Mouse (Mus musculus): ENCODE data around the gene Epb41l1. TPM values are rescaled to one million over a fixed set of nuclear protein-coding genes. Genes with fewer than 3 reads are reported as not detected.

Epb41l1 gene
- polyA plus RNA-seq, 1 experiment, result 4.9 TPM

DNA sequence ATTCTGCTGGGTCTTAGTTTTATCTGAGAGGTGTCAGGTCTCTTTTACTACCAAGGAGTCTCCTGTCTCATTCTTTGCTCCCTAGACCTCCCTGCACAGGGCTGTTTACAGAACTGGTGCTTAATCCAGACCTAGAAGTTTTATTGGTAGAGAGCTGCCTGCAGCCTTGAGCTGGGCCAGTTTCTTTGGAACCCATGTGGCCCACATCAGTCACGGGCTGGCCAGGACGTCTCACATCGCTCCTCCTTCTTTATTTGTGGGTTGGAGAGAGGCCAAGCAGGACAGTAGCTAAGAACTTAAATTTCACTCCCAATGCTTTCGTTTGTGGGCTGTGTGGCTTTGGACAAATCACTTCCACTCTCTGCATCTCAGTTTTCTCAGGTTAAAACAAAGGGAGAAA is 9.6 kb downstream of the Epb41l1 start:
- DNase-seq, result no peak
- Histone ChIP-seq H3K4me3 (ENCODE audit: control insufficient read depth, insufficient read depth, low read length) (no peak overlapping the region), H3K36me3 (ENCODE audit: control insufficient read depth, insufficient read depth, low read length) (no peaks in the 10 kb centered on the region), H3K27ac (ENCODE audit: control insufficient read depth, insufficient read depth, low read length) (no peak overlapping the region), H3K4me1 (replicated peaks; ENCODE audit: control insufficient read depth, insufficient read depth, low read length) (peaks cover 24% of the 10 kb centered on the region), H3K27me3 (ENCODE audit: control insufficient read depth, insufficient read depth, low read length) (no peaks in the 10 kb centered on the region)
- TF ChIP-seq POLR2A (IDR thresholded peaks at IDR 0.05; ENCODE audit: control insufficient read depth, extremely low read depth, insufficient read depth, low read length, poor library complexity), result no peak
- TF ChIP-seq CTCF (IDR thresholded peaks at IDR 0.05; ENCODE audit: borderline replicate concordance, control insufficient read depth, extremely low read depth, insufficient read depth, low read length, poor library complexity), result no peak
- 24% methylated on average over 4 of the region's 4 CpGs for WGBS

DNA sequence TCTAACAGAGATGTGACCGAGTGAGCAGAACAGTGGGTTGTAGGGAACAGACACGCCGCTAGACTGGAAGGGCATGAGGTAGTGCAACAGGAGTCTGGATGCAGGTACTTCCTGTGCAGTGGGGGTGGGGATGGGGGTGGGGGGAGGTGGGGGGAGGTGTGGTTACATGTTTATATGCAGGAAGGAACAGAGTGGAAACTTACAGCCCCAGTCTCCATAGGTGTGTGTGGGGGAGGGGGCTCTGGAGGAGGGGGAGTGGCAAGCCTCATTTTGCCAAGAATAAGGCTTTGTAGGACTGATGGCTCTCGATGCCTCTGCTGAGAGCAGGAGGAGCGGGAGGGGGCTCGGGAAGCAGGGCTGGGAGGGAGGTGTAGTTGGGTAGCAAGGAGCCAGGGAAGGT is 10.7 kb downstream of the Epb41l1 start:
- DNase-seq, result peak; percentile 10
- no peak overlapping the region for H3K27ac ChIP-seq (ENCODE audit: control insufficient read depth, insufficient read depth, low read length)
- no peaks in the 10 kb centered on the region for H3K36me3 ChIP-seq (ENCODE audit: control insufficient read depth, insufficient read depth, low read length)
- H3K4me3 ChIP-seq (ENCODE audit: control insufficient read depth, insufficient read depth, low read length), result no peak overlapping the region
- H3K27me3 ChIP-seq (ENCODE audit: control insufficient read depth, insufficient read depth, low read length), result no peaks in the 10 kb centered on the region
- 82% methylated on average over 6 of the region's 6 CpGs for WGBS
- H3K4me1 ChIP-seq (replicated peaks; ENCODE audit: control insufficient read depth, insufficient read depth, low read length), result peaks cover 22% of the 10 kb centered on the region
- no peak for TF ChIP-seq CTCF (IDR thresholded peaks at IDR 0.05; ENCODE audit: borderline replicate concordance, control insufficient read depth, extremely low read depth, insufficient read depth, low read length, poor library complexity)
- no peak for TF ChIP-seq POLR2A (IDR thresholded peaks at IDR 0.05; ENCODE audit: control insufficient read depth, extremely low read depth, insufficient read depth, low read length, poor library complexity)

DNA sequence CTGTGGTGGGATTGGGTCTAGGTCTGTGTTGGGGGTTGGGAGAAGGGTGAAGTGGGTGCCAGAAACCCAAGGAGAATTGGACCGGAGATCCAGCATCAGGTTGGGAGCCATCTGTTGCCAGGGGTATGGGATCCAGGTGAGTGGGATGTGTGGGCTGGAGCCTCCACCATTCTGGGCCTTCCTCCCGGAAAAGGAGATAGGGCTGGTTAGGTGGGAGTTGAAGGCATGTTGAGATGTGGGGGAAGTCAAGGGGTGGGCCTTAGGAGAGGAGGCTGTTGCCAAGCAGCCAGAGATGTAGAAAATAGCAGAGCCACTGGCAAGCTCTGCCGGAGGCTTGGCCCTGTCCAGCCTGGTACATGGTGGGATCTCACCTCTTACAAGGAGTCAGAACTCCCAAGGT is 11.4 kb downstream of the Epb41l1 start:
- no peak for DNase-seq
- TF ChIP-seq CTCF (IDR thresholded peaks at IDR 0.05; ENCODE audit: borderline replicate concordance, control insufficient read depth, extremely low read depth, insufficient read depth, low read length, poor library complexity) (no peak), POLR2A (IDR thresholded peaks at IDR 0.05; ENCODE audit: control insufficient read depth, extremely low read depth, insufficient read depth, low read length, poor library complexity) (no peak)
- Histone ChIP-seq H3K36me3 (ENCODE audit: control insufficient read depth, insufficient read depth, low read length) (no peaks in the 10 kb centered on the region), H3K27ac (ENCODE audit: control insufficient read depth, insufficient read depth, low read length) (no peak overlapping the region), H3K4me1 (replicated peaks; ENCODE audit: control insufficient read depth, insufficient read depth, low read length) (peaks cover 22% of the 10 kb centered on the region), H3K4me3 (ENCODE audit: control insufficient read depth, insufficient read depth, low read length) (no peak overlapping the region), H3K27me3 (ENCODE audit: control insufficient read depth, insufficient read depth, low read length) (no peaks in the 10 kb centered on the region)
- 96% methylated on average over 3 of the region's 3 CpGs for WGBS

DNA sequence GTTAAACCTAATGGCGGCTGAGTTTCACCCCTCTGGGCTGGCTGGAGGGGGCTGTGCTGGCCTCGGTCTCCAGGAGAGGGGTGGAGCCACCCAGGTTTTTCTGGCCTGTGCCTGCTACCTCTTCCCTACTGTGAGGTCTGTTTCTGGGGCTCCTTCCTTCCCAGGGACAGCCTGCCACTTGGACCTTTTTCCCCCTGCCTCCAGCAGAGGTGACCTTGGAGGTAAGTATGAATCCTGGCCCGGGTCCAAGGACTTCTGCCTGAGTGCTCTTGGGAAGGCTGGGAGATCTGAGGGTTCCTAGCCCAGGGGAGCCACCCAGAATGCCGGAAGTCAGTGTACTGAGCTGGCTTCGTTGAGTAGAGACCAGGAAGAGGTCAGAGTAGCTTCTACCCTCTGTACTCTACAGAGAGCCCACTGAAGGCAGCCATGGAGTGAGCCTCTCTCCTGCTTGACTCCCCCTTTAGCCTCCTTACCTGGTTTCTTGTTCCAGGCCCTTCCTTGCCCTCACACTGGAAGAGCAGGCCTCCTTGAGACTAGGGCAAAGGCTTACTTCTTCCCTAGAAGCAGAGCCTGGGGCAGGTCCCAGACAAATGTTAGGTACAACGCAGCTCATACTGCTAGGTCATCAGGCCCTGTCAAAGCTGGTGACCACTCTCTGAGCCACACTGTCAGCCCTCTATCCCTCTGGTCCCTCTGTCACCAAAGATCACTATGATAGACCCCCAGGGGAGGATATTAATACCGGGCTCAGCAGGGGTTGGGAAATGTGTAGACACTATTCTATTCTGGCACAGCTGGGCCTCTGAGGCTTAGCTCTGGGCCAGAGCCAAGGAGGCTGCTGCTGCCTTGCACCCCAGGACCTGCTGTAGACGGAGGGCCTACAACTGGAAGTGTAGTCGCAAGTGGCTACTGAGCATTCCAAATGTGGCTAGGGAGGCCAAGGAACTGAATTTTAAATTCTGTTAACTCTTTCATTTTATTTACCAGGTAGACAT is 12.5 kb downstream of the Epb41l1 start:
- Histone ChIP-seq H3K27ac (ENCODE audit: control insufficient read depth, insufficient read depth, low read length) (no peak overlapping the region), H3K36me3 (ENCODE audit: control insufficient read depth, insufficient read depth, low read length) (no peaks in the 10 kb centered on the region), H3K27me3 (ENCODE audit: control insufficient read depth, insufficient read depth, low read length) (no peaks in the 10 kb centered on the region), H3K4me3 (ENCODE audit: control insufficient read depth, insufficient read depth, low read length) (no peak overlapping the region), H3K4me1 (replicated peaks; ENCODE audit: control insufficient read depth, insufficient read depth, low read length) (peaks cover 22% of the 10 kb centered on the region)
- WGBS, result 83% methylated on average over 9 of the region's 9 CpGs
- no peak for DNase-seq
- TF ChIP-seq POLR2A (IDR thresholded peaks at IDR 0.05; ENCODE audit: control insufficient read depth, extremely low read depth, insufficient read depth, low read length, poor library complexity), result no peak
- no peak for TF ChIP-seq CTCF (IDR thresholded peaks at IDR 0.05; ENCODE audit: borderline replicate concordance, control insufficient read depth, extremely low read depth, insufficient read depth, low read length, poor library complexity)

DNA sequence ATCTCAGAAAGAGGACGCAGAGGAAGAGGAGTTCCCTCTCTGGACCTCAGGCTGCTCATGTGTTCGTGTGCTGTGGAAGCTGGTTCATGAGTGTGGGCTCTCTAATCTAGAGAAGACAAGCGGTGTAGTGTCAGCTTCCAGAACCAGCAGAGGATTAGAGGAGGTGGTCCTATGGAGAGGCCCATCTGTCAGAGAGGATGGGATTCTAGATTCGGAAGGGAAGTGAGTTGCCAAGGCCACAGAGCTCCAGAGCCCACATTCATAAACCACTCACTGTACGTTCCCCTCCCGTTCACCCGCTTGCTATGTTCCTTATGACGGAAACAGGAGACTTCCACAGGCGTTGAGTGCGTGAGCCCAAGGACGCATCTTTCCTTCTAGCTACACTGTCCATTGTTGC is 16.9 kb downstream of the Epb41l1 start:
- H3K27me3 ChIP-seq (ENCODE audit: control insufficient read depth, insufficient read depth, low read length), result no peaks in the 10 kb centered on the region
- H3K36me3 ChIP-seq (ENCODE audit: control insufficient read depth, insufficient read depth, low read length), result no peaks in the 10 kb centered on the region
- TF ChIP-seq CTCF (IDR thresholded peaks at IDR 0.05; ENCODE audit: borderline replicate concordance, control insufficient read depth, extremely low read depth, insufficient read depth, low read length, poor library complexity) (no peak), POLR2A (IDR thresholded peaks at IDR 0.05; ENCODE audit: control insufficient read depth, extremely low read depth, insufficient read depth, low read length, poor library complexity) (no peak)
- H3K4me1 ChIP-seq (replicated peaks; ENCODE audit: control insufficient read depth, insufficient read depth, low read length), result peaks cover 5% of the 10 kb centered on the region; the same call in 1 of the 2 replicates
- DNase-seq, result no peak
- H3K27ac ChIP-seq (ENCODE audit: control insufficient read depth, insufficient read depth, low read length), result no peak overlapping the region
- no peak overlapping the region for H3K4me3 ChIP-seq (ENCODE audit: control insufficient read depth, insufficient read depth, low read length)
- whole genome bisulfite sequencing, result 95% methylated on average over 11 of the region's 11 CpGs

DNA sequence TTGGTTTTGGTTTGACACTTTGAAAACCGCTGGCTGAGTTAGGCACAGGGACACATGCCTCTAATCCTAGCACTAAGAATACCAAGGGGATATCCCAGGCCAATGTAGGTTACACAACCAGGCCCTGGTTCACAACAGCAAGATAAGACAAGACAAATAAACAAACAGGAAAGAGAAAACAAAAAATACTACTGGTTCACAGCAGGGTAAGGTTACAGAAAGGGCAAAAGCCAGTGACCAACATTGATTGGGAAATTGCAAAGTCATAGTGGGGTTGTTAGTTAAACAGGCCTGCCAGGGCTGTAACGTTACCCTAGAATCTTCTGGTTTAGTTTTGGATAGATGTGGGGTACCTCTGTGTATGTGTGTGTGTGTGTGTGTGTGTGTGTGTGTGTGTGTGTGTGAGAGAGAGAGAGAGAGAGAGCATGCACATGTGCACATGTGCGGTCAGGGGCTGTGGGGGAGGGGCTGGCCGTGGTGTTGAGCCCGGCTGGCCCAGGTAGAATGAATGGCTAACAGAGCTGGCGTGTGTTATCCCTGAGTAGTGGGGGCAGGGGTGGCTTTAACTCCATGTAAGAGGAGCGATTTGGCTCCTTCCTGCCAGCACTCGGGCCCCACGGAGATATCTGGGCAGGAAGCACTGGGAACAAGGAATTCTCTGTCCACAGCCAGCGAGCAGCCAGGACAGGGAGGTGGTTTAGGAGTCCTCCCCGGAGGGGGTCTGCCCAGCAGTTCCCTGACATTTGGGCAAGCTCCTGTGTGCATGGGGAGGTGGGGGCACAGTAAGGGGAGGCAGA is 19.2 kb downstream of the Epb41l1 start:
- TF ChIP-seq CTCF (IDR thresholded peaks at IDR 0.05; ENCODE audit: borderline replicate concordance, control insufficient read depth, extremely low read depth, insufficient read depth, low read length, poor library complexity), result no peak
- no peak for TF ChIP-seq POLR2A (IDR thresholded peaks at IDR 0.05; ENCODE audit: control insufficient read depth, extremely low read depth, insufficient read depth, low read length, poor library complexity)
- no peak overlapping the region for H3K27ac ChIP-seq (ENCODE audit: control insufficient read depth, insufficient read depth, low read length)
- H3K27me3 ChIP-seq (ENCODE audit: control insufficient read depth, insufficient read depth, low read length), result no peaks in the 10 kb centered on the region
- DNase-seq, result no peak
- H3K36me3 ChIP-seq (ENCODE audit: control insufficient read depth, insufficient read depth, low read length), result no peaks in the 10 kb centered on the region
- H3K4me3 ChIP-seq (ENCODE audit: control insufficient read depth, insufficient read depth, low read length), result no peak overlapping the region
- WGBS, result 75% methylated on average over 11 of the region's 11 CpGs
- peaks cover 5% of the 10 kb centered on the region; the same call in 1 of the 2 replicates for H3K4me1 ChIP-seq (replicated peaks; ENCODE audit: control insufficient read depth, insufficient read depth, low read length)
